Mouse (Mus musculus): ENCODE results near the gene Xpr1. TPM values are rescaled to one million over a fixed set of nuclear protein-coding genes. Genes with fewer than 3 reads are reported as not detected.

The Xpr1 gene
- polyA plus RNA-seq, 1 experiment from 2014 or later: 5.3 TPM

DNA sequence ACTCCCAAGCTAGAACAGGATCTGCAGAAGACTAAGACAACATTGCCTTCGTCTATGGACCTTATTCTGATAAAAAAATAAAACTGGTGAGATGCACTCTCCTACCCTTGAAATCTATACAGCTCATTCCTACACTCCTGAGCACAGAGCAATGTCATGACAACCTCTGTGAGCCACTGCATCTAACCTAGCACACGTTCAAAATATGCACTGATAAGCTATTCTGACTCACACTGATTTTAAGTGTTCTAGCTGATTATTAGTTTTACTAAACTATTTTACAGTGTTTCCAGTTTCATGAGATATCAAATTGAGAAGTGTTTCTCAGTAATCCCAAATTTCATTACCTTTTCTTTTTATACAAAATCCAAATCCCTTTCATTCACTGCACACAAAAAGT lies 23.2 kb downstream of the Xpr1 start:
- no peak overlapping the region for H3K9ac ChIP-seq (replicated peaks; ENCODE audit: low read length)
- 68% methylated on average over 2 of the region's 2 CpGs for WGBS
- ATAC-seq (replicated peaks; ENCODE audit: insufficient number of reproducible peaks, low FRiP score, low TSS enrichment, low read depth) (no peak), DNase-seq (ENCODE audit: low spot score) (no peak)
- no peak overlapping the region for H3K4me2 ChIP-seq (ENCODE audit: low read depth, low read length)
- no peaks in the 10 kb centered on the region for H3K9me3 ChIP-seq (replicated peaks; ENCODE audit: control insufficient read depth, low read length)
- no peak overlapping the region for H3K27ac ChIP-seq (replicated peaks; ENCODE audit: low read depth, low read length)
- no peak overlapping the region for H3K4me3 ChIP-seq (ENCODE audit: low read depth, low read length)
- no peaks in the 10 kb centered on the region for H3K36me3 ChIP-seq (replicated peaks; ENCODE audit: control insufficient read depth, insufficient read depth, low read depth, low read length)
- no peaks in the 10 kb centered on the region for H3K4me1 ChIP-seq (ENCODE audit: control insufficient read depth, insufficient read depth, low read length)
- H3K27me3 ChIP-seq (ENCODE audit: control insufficient read depth, insufficient read depth, low read length): no peaks in the 10 kb centered on the region

- Histone ChIP-seq H3K36me3 (replicated peaks; ENCODE audit: control insufficient read depth, insufficient read depth, low read depth, low read length) (no peaks in the 10 kb centered on the region), H3K4me3 (ENCODE audit: low read depth, low read length) (no peak overlapping the region), H3K27me3 (ENCODE audit: control insufficient read depth, insufficient read depth, low read length) (no peaks in the 10 kb centered on the region), H3K9ac (replicated peaks; ENCODE audit: low read length) (no peak overlapping the region), H3K27ac (replicated peaks; ENCODE audit: low read depth, low read length) (no peak overlapping the region), H3K9me3 (replicated peaks; ENCODE audit: control insufficient read depth, low read length) (no peaks in the 10 kb centered on the region), H3K4me1 (ENCODE audit: control insufficient read depth, insufficient read depth, low read length) (no peaks in the 10 kb centered on the region; the same call in 1 of the 2 replicates), H3K4me2 (ENCODE audit: low read depth, low read length) (no peak overlapping the region)
- WGBS: 93% methylated on average over 7 of the region's 7 CpGs
- DNase-seq (ENCODE audit: low spot score) (no peak), ATAC-seq (replicated peaks; ENCODE audit: insufficient number of reproducible peaks, low FRiP score, low TSS enrichment, low read depth) (no peak)
Observed at GRCm38 (mm10) chr1:155392825-155393224, 24.4 kb downstream of the Xpr1 start.

DNA sequence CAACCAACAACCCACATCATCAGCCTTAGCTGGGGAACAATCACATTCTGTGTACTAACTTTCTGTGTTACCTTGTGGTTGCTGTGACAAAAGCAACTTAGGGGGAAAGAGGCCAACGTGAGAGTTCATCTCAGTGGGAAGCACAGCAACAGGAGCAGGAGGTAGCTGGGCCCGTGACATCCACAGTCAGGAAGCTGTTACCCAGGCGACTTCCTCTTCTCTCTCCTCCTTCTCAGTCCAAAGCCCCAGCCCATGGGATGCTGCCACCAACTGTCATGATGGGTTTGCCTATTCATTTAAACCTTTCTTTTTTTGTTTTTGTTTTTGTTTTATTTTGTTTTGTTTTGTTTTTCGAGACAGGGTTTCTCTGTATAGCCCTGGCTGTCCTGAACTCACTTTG lies 25.7 kb downstream of the Xpr1 start:
- no peak overlapping the region for H3K4me2 ChIP-seq (ENCODE audit: low read depth, low read length)
- H3K4me3 ChIP-seq (ENCODE audit: low read depth, low read length): no peak overlapping the region
- no peaks in the 10 kb centered on the region for H3K36me3 ChIP-seq (replicated peaks; ENCODE audit: control insufficient read depth, insufficient read depth, low read depth, low read length)
- 58% methylated on average over 4 of the region's 4 CpGs for WGBS
- no peaks in the 10 kb centered on the region for H3K27me3 ChIP-seq (ENCODE audit: control insufficient read depth, insufficient read depth, low read length)
- H3K4me1 ChIP-seq (ENCODE audit: control insufficient read depth, insufficient read depth, low read length): no peaks in the 10 kb centered on the region; the same call in 1 of the 2 replicates
- DNase-seq (ENCODE audit: low spot score) (no peak), ATAC-seq (replicated peaks; ENCODE audit: insufficient number of reproducible peaks, low FRiP score, low TSS enrichment, low read depth) (no peak)
- H3K9me3 ChIP-seq (replicated peaks; ENCODE audit: control insufficient read depth, low read length): no peaks in the 10 kb centered on the region
- no peak overlapping the region for H3K27ac ChIP-seq (replicated peaks; ENCODE audit: low read depth, low read length)
- no peak overlapping the region for H3K9ac ChIP-seq (replicated peaks; ENCODE audit: low read length)

DNA sequence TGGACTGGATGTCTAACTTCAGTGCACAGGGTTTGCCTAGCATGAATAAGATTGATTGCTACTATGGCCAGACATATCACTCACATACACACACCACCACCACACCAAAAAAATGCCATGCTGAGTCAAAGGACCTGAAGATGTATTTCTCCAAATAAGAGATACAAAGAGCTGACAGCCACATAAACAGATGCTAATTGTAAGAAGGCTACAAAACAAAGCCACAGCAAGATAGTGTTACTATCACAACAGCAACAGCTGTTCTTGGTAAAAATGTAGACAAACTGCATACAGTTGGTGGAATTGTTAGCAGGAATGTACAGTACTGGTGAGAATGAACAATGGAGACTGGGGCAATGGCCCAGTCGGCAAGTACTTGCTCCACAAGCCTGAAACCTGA lies 28.8 kb downstream of the Xpr1 start:
- no peak overlapping the region for H3K4me3 ChIP-seq (ENCODE audit: low read depth, low read length)
- no peak overlapping the region for H3K4me2 ChIP-seq (ENCODE audit: low read depth, low read length)
- ATAC-seq (replicated peaks; ENCODE audit: insufficient number of reproducible peaks, low FRiP score, low TSS enrichment, low read depth): no peak
- no peak for DNase-seq (ENCODE audit: low spot score)
- no peak overlapping the region for H3K9ac ChIP-seq (replicated peaks; ENCODE audit: low read length)
- H3K27ac ChIP-seq (replicated peaks; ENCODE audit: low read depth, low read length): no peak overlapping the region
- H3K9me3 ChIP-seq (replicated peaks; ENCODE audit: control insufficient read depth, low read length): no peaks in the 10 kb centered on the region
- H3K4me1 ChIP-seq (ENCODE audit: control insufficient read depth, insufficient read depth, low read length): no peaks in the 10 kb centered on the region; the same call in 1 of the 2 replicates
- H3K27me3 ChIP-seq (ENCODE audit: control insufficient read depth, insufficient read depth, low read length): no peaks in the 10 kb centered on the region
- WGBS: 33% methylated on average over 1 of the region's 1 CpGs
- no peaks in the 10 kb centered on the region for H3K36me3 ChIP-seq (replicated peaks; ENCODE audit: control insufficient read depth, insufficient read depth, low read depth, low read length)

GRCm38 (mm10) chr1:155386551-155386950 lies 30.7 kb downstream of the Xpr1 start:
- no peak for DNase-seq (ENCODE audit: low spot score)
- Histone ChIP-seq H3K4me1 (ENCODE audit: control insufficient read depth, insufficient read depth, low read length) (no peaks in the 10 kb centered on the region; the same call in 1 of the 2 replicates), H3K36me3 (replicated peaks; ENCODE audit: control insufficient read depth, insufficient read depth, low read depth, low read length) (no peaks in the 10 kb centered on the region), H3K4me3 (ENCODE audit: low read depth, low read length) (no peak overlapping the region), H3K4me2 (ENCODE audit: low read depth, low read length) (no peak overlapping the region), H3K27me3 (ENCODE audit: control insufficient read depth, insufficient read depth, low read length) (no peaks in the 10 kb centered on the region), H3K9me3 (replicated peaks; ENCODE audit: control insufficient read depth, low read length) (no peaks in the 10 kb centered on the region), H3K27ac (replicated peaks; ENCODE audit: low read depth, low read length) (no peak overlapping the region), H3K9ac (replicated peaks; ENCODE audit: low read length) (no peak overlapping the region)
- no peak for ATAC-seq (replicated peaks; ENCODE audit: insufficient number of reproducible peaks, low FRiP score, low TSS enrichment, low read depth)
- 91% methylated on average over 4 of the region's 4 CpGs for WGBS

DNA sequence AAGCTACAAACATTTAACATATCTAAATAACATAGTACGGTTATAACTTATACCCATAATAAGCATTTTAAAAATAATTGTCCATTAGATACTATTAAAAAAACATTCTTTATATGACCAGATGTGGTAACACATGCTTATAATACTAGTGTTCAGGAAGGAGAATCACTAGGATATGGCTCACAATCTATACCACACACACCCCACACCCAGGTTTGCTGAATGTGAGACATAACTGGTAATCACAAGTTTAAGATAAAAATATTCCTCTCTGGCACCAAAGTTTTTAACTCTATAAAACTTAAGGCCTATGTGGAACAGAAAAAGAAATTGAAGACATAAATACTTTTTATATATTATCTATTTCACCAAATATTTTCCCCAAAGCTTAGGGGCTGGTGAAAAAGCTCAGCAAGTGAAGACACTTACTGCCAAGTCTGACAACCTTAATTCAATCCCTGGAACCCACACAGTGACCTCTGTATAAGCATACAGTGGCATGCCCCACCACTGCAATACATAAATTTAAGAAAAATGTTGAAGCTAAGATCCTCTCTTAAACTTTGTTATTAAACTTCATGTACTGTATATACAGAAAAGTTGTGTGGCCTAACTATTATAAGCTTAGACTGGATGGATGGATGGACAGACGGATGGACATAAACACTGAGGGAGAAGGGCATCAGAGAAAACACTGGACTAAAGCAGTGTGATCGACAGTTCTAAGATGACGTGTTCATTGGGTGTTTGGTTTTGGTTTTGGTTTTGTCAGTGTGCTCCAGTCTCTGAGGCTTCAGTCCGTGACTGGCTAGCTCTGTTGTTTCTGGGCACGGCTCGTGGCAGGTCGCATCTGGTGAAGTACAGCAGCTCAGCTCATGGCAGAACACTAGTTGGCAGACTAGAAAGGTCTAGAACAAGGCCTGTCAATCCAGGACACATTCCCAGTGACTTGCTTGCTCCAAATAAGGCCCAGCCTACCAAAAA lies 33.6 kb downstream of the Xpr1 start:
- no peak overlapping the region for H3K9ac ChIP-seq (replicated peaks; ENCODE audit: low read length)
- no peak overlapping the region for H3K4me3 ChIP-seq (ENCODE audit: low read depth, low read length)
- no peak for DNase-seq (ENCODE audit: low spot score)
- no peak for ATAC-seq (replicated peaks; ENCODE audit: insufficient number of reproducible peaks, low FRiP score, low TSS enrichment, low read depth)
- H3K27ac ChIP-seq (replicated peaks; ENCODE audit: low read depth, low read length): no peak overlapping the region
- no peaks in the 10 kb centered on the region for H3K27me3 ChIP-seq (ENCODE audit: control insufficient read depth, insufficient read depth, low read length)
- H3K4me2 ChIP-seq (ENCODE audit: low read depth, low read length): no peak overlapping the region
- 93% methylated on average over 8 of the region's 8 CpGs for WGBS
- no peaks in the 10 kb centered on the region; the same call in 1 of the 2 replicates for H3K4me1 ChIP-seq (ENCODE audit: control insufficient read depth, insufficient read depth, low read length)
- H3K36me3 ChIP-seq (replicated peaks; ENCODE audit: control insufficient read depth, insufficient read depth, low read depth, low read length): no peaks in the 10 kb centered on the region
- H3K9me3 ChIP-seq (replicated peaks; ENCODE audit: control insufficient read depth, low read length): no peaks in the 10 kb centered on the region

- ATAC-seq (replicated peaks; ENCODE audit: insufficient number of reproducible peaks, low FRiP score, low TSS enrichment, low read depth): no peak
- H3K4me3 ChIP-seq (ENCODE audit: low read depth, low read length): no peak overlapping the region
Observed at GRCm38 (mm10) chr1:155381931-155382330, 35.3 kb downstream of the Xpr1 start.

DNA sequence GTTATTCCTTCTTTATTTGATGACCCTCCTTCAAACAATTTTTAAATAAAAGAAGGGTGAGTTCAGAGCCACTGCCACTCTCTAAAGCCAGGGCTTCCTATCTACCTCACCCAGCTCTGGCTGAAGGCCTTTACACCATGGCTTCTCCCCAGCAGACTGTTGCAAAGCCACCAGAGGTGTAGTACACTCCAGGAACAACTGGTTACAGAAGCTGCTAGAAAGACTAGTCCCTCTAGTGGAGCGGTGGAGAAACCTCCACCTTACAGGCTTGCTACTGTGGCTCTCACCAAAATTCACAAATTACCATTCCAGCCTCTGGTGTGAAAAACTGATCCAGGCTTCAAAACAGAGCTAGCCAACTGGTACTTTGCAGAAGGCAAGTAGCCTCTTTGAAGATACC lies 37.9 kb downstream of the Xpr1 start:
- no peaks in the 10 kb centered on the region for H3K9me3 ChIP-seq (replicated peaks; ENCODE audit: control insufficient read depth, low read length)
- whole genome bisulfite sequencing: 90% methylated on average over 1 of the region's 1 CpGs

More at GRCm38 (mm10) chr1:155381931-155382330, 35.3 kb downstream of the Xpr1 start:
- WGBS: 71% methylated on average over 1 of the region's 1 CpGs
- Histone ChIP-seq H3K36me3 (replicated peaks; ENCODE audit: control insufficient read depth, insufficient read depth, low read depth, low read length) (no peaks in the 10 kb centered on the region), H3K27me3 (ENCODE audit: control insufficient read depth, insufficient read depth, low read length) (no peaks in the 10 kb centered on the region), H3K4me1 (ENCODE audit: control insufficient read depth, insufficient read depth, low read length) (no peaks in the 10 kb centered on the region), H3K27ac (replicated peaks; ENCODE audit: low read depth, low read length) (no peak overlapping the region), H3K9me3 (replicated peaks; ENCODE audit: control insufficient read depth, low read length) (no peaks in the 10 kb centered on the region), H3K4me2 (ENCODE audit: low read depth, low read length) (no peak overlapping the region), H3K9ac (replicated peaks; ENCODE audit: low read length) (no peak overlapping the region)
- DNase-seq (ENCODE audit: low spot score): no peak

More for the DNA sequence above, 37.9 kb downstream of the Xpr1 start:
- Histone ChIP-seq H3K9ac (replicated peaks; ENCODE audit: low read length) (no peak overlapping the region), H3K4me2 (ENCODE audit: low read depth, low read length) (no peak overlapping the region), H3K36me3 (replicated peaks; ENCODE audit: control insufficient read depth, insufficient read depth, low read depth, low read length) (no peaks in the 10 kb centered on the region), H3K27ac (replicated peaks; ENCODE audit: low read depth, low read length) (no peak overlapping the region), H3K4me1 (ENCODE audit: control insufficient read depth, insufficient read depth, low read length) (no peaks in the 10 kb centered on the region), H3K27me3 (ENCODE audit: control insufficient read depth, insufficient read depth, low read length) (no peaks in the 10 kb centered on the region), H3K4me3 (ENCODE audit: low read depth, low read length) (no peak overlapping the region)
- no peak for ATAC-seq (replicated peaks; ENCODE audit: insufficient number of reproducible peaks, low FRiP score, low TSS enrichment, low read depth)
- DNase-seq (ENCODE audit: low spot score): no peak

All from embryonic facial prominence, embryonic 11.5 days (tissue).